Mouse (Mus musculus): ENCODE results near the gene Abhd17a.

DNA sequence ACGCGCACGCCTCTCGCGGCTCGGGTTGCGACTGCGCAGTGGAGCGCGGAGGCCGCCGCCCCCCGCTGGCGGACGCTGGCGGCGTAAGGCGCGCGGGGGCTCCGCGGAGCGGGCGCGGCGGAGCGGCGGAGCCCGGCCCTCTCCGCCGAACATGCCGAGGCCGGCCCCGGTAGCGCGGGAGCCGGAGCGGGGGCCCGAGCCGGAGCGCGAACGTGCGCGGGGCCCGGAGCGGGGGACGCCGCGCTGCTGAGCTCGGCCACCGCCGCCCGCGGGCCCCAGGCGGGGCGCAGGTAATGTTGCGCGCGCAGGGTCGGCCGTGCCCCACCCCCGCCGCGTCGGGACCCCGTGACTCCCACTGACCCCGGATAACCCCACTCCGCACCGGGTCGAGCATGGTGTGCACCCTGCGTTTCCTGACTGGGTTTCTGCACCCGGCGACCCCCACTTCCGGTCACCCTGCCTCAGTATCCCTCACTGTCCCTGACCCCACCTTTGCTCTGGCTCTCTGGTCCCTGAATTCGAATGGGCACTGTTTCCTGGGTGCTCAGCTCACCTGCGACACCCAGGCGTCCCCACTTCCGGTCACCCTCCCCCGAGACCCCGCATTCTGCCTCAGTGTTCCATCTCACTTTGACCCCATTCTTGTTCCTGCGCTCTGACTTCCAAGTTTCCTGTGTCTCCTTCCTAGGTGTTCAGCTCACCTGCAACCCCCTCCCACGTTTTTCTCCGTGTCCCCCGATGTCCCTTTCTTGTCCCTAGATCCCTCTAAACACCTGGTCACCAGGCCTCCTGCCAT, 32.7 kb upstream of the Abhd17a start, which contains the start of gene Csnk1g2:
- TF ChIP-seq CTCF (IDR thresholded peaks at IDR 0.05; ENCODE audit: low read depth, low read length) (no peak), POLR2A (IDR thresholded peaks at IDR 0.05; ENCODE audit: extremely low read depth, insufficient read depth, low read length) (0 out of 2 replicates have a peak, but pooled peaks have one; percentile 58)

All from liver, adult 2 months (tissue).